Mouse (Mus musculus) macrophage (primary cell): ENCODE data around the gene Bri3. TPM values are rescaled to one million over a fixed set of nuclear protein-coding genes. Genes with fewer than 3 reads are reported as not detected.

ENCODE experiments used
- H3K27ac ChIP-seq: fragments of 350-480 bp; formaldehyde crosslinking; 2 replicates; pipeline ENCODE4 v1.9.0; 2021
- H3K36me3 ChIP-seq: fragments of 350-480 bp; formaldehyde crosslinking; 2 replicates; pipeline ENCODE4 v1.9.0; 2021; ENCODE audit errors: inconsistent target
- H3K4me3 ChIP-seq: fragments of 350-480 bp; formaldehyde crosslinking; 2 replicates; pipeline ENCODE4 v1.9.0; 2021; ENCODE audit errors: inconsistent target
- H3K79me2 ChIP-seq: fragments of 350-480 bp; formaldehyde crosslinking; 2 replicates; pipeline ENCODE4 v1.9.0; 2021; ENCODE audit errors: inconsistent target
- WGBS: methylation state at CpG from one replicate; pipeline ENCODE4 v1.1.7; 2026; ENCODE audit warnings: inconsistent platforms; ENCODE audit not compliant: missing documents; 5-methylcytosine and 5-hydroxymethylcytosine counted together
- polyA plus RNA-seq: library from polyadenylated mRNA; stranded (reverse); fragments of 250-400 nt; gene quantifications from 3 replicates; pipeline ENCODE4 v1.2.4, GENCODE M21; 2018; ENCODE audit warnings: inconsistent platforms

Gene Bri3
- polyA plus RNA-seq, 1 experiment from 2014 or later, result 238 TPM

DNA sequence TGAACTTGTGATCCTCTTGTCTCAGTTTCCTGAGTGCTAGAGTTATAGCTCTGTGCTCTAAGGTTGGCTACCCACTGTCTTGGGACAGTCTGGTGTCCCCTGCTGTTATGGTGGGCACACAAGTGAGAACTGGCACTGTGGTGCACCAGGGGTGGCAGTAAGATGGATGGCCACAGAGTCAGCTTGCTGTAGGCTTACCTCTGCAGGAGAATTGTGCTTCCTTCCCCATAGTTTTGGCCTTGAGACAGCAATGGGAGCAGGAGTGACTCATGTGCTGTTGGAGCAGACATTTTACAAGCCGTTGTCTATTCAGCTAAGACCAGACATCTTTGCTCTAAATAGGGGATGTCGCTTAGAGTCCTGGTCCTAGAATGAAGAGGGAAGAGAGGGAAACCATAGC is 149.9 kb downstream of the Bri3 start:
- H3K27ac ChIP-seq, result no peak overlapping the region
- H3K4me3 ChIP-seq, result no peak overlapping the region
- H3K79me2 ChIP-seq, result no peaks in the 10 kb centered on the region
- no peaks in the 10 kb centered on the region for H3K36me3 ChIP-seq
- WGBS, result 83% methylated on average over 2 of the region's 2 CpGs

- H3K27ac ChIP-seq, result no peak overlapping the region
- no peaks in the 10 kb centered on the region for H3K79me2 ChIP-seq
- WGBS, result 31% methylated on average over 7 of the region's 9 CpGs
- H3K4me3 ChIP-seq, result no peak overlapping the region
- H3K36me3 ChIP-seq, result no peaks in the 10 kb centered on the region
Measured at GRCm38 (mm10) chr5:144397566-144397965, 153.3 kb downstream of the Bri3 start.

DNA sequence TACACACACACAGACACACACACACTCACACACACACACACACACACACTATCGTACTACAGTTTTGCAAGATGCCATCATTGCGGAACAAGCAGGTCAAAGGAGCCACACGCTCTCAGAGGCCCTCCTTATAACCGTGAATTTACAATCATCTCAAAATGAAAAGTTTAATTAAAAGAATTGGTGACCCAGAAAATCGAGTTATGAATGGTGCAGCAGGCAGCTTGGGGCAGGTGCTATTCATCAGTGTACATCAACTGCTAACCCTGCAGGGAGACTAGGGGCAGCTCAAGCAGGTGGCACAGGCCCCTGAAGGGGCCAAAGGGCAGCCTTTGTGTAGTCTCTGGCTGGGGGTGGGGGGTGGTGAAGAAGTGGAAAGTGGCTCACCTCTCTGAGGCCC is 156.6 kb downstream of the Bri3 start:
- Histone ChIP-seq H3K4me3 (no peak overlapping the region), H3K79me2 (no peaks in the 10 kb centered on the region), H3K27ac (no peak overlapping the region), H3K36me3 (no peaks in the 10 kb centered on the region)
- 89% methylated on average over 5 of the region's 5 CpGs for WGBS

GRCm38 (mm10) chr5:144406256-144406655 is 162.0 kb downstream of the Bri3 start:
- Histone ChIP-seq H3K27ac (no peak overlapping the region), H3K4me3 (no peak overlapping the region), H3K79me2 (no peaks in the 10 kb centered on the region), H3K36me3 (no peaks in the 10 kb centered on the region)
- 90% methylated on average over 11 of the region's 11 CpGs for WGBS

GRCm38 (mm10) chr5:144410666-144411065 is 166.4 kb downstream of the Bri3 start:
- 90% methylated on average over 10 of the region's 10 CpGs for WGBS
- Histone ChIP-seq H3K36me3 (no peaks in the 10 kb centered on the region), H3K4me3 (no peak overlapping the region), H3K27ac (no peak overlapping the region), H3K79me2 (no peaks in the 10 kb centered on the region)

DNA sequence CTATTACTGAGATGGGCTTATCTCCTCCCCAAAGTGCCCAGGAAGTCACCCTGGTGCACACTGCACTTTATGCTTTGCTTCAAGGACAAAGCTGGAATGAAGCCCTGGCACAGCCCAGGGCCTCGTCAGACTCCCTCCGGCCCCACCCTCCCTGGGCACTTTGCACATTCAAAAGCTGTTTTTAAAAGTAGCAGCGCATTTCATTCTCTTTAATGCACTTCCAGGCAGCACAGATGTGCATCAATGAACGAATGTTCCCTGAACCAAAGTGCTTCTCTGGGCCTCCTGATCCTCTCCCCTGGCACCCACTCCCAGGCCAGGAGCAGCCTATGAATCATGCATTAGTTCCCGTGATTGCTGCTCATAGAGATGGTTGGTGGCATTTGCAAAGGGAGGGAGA is 167.5 kb downstream of the Bri3 start:
- H3K36me3 ChIP-seq, result no peaks in the 10 kb centered on the region
- H3K4me3 ChIP-seq, result no peak overlapping the region
- H3K79me2 ChIP-seq, result no peaks in the 10 kb centered on the region
- H3K27ac ChIP-seq, result no peak overlapping the region
- 79% methylated on average over 5 of the region's 5 CpGs for WGBS

DNA sequence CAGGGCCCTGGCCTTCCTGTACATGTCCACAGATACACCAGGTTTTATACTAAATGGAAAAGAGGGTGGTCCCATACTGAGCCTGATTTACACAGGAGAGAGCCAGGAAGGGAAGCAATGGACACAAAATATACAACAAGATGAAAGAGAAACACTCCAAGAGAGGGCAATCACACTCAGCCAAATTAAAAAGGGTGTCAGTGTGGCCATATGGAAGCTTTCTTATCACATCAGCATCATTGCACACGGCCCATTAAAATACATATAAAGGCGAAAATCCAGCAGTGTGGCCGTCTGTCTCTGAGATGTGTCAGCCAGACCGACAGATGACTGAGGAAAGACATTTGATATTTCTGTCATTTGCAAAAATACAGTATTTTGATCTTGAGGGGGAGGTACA is 168.5 kb downstream of the Bri3 start:
- 87% methylated on average over 4 of the region's 4 CpGs for WGBS
- Histone ChIP-seq H3K27ac (no peak overlapping the region), H3K4me3 (no peak overlapping the region), H3K79me2 (no peaks in the 10 kb centered on the region), H3K36me3 (no peaks in the 10 kb centered on the region)

GRCm38 (mm10) chr5:144418456-144418855 is 174.2 kb downstream of the Bri3 start:
- no peak overlapping the region for H3K27ac ChIP-seq
- no peak overlapping the region for H3K4me3 ChIP-seq
- no peaks in the 10 kb centered on the region for H3K79me2 ChIP-seq
- H3K36me3 ChIP-seq, result no peaks in the 10 kb centered on the region
- 95% methylated on average over 12 of the region's 12 CpGs for WGBS

GRCm38 (mm10) chr5:144420001-144420400 is 175.8 kb downstream of the Bri3 start:
- no peak overlapping the region for H3K4me3 ChIP-seq
- no peaks in the 10 kb centered on the region for H3K79me2 ChIP-seq
- H3K36me3 ChIP-seq, result no peaks in the 10 kb centered on the region
- WGBS, result 83% methylated on average over 8 of the region's 8 CpGs
- H3K27ac ChIP-seq, result no peak overlapping the region

- Histone ChIP-seq H3K4me3 (no peak overlapping the region), H3K36me3 (no peaks in the 10 kb centered on the region)
- 81% methylated on average over 3 of the region's 3 CpGs for WGBS
Measured at GRCm38 (mm10) chr5:144426697-144427096, 182.5 kb downstream of the Bri3 start.

GRCm38 (mm10) chr5:144427861-144428260 is 183.6 kb downstream of the Bri3 start:
- 76% methylated on average over 9 of the region's 9 CpGs for WGBS
- Histone ChIP-seq H3K36me3 (no peaks in the 10 kb centered on the region), H3K4me3 (no peak overlapping the region), H3K27ac (no peak overlapping the region), H3K79me2 (no peaks in the 10 kb centered on the region)

More at GRCm38 (mm10) chr5:144426697-144427096, 182.5 kb downstream of the Bri3 start:
- no peak overlapping the region for H3K27ac ChIP-seq
- no peaks in the 10 kb centered on the region for H3K79me2 ChIP-seq

- H3K27ac ChIP-seq, result no peak overlapping the region
- no peaks in the 10 kb centered on the region for H3K79me2 ChIP-seq
- H3K36me3 ChIP-seq, result no peaks in the 10 kb centered on the region
- 93% methylated on average over 3 of the region's 6 CpGs for WGBS
- no peak overlapping the region for H3K4me3 ChIP-seq
Measured at GRCm38 (mm10) chr5:144431481-144431880, 187.2 kb downstream of the Bri3 start.

DNA sequence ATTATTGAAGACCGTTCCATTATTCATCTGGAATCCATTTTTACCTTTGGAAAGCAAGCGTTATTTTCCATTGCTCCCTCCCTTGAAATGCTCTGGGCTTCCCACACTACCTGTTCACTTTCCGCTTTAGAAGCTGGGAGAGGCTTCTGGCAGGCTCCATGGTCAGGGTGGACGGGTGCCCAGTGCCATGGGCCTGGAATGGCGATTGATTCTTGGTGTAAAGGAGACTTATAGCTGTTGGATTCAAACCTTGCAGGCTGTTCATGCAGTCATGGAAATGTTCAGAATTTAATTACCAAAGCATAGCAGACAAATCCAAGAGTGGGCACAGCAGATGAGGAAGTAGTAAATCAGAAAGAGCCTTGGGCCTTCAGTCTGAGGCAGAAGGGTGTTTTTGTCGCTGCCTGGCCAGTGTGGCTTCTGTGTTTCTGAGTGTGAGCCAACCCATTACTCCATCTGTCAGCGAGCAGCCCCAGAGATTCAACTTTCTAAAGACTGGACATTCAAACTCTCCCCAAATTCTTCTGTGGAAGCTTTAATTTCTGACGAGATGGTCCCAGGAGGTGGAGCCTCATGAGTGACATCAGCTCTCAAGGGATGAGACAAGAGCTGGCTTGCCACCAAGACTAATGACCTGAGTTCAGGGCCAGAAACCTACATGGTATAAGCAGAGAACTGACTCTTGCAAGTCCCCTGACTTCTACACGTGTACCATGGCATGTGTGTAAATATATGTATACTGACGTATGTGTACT is 195.2 kb downstream of the Bri3 start:
- H3K79me2 ChIP-seq, result no peaks in the 10 kb centered on the region
- WGBS, result 55% methylated on average over 10 of the region's 10 CpGs
- H3K4me3 ChIP-seq, result no peak overlapping the region
- H3K27ac ChIP-seq, result no peak overlapping the region
- H3K36me3 ChIP-seq, result no peaks in the 10 kb centered on the region

GRCm38 (mm10) chr5:144441831-144442271 is 197.6 kb downstream of the Bri3 start:
- WGBS, result 92% methylated on average over 12 of the region's 12 CpGs

DNA sequence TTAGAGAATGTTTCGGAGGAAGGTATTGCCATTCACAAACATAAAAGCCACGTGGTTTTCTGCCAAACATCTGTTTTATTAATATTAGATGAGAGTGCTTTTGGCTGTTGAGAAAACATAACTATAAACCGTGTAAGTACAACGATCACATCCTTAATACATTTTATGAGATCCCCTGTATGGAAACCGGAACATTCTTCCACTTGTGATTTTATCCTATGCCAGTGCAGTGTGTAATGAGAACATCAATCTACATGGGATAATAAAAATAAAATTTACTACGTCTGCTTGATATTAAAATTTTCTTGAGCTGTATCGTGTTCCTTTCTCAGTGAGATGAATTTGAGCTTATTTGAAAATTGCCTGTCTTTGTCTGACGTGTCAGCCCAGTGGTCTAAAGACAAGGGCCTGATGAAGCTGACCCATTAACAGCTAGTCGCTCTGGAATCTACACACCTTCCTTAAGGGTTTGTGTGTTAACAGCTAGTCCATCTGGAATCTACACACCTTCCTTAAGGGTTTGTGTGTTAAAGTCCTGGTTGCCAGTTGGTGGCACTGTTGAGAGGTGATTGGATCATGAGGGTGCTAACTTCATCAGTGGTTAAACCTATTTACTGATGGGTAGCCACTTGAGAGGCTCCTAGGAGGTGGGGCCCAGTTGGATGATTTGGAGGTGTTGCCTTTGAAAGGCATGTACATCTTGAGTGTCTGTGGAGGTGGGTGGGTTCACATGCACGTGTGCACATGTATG is 202.4 kb downstream of the Bri3 start:
- Histone ChIP-seq H3K79me2 (no peaks in the 10 kb centered on the region), H3K27ac (no peak overlapping the region), H3K4me3 (no peak overlapping the region), H3K36me3 (no peaks in the 10 kb centered on the region)
- WGBS, result 84% methylated on average over 10 of the region's 10 CpGs

More at GRCm38 (mm10) chr5:144441831-144442271, 197.6 kb downstream of the Bri3 start:
- no peaks in the 10 kb centered on the region for H3K79me2 ChIP-seq
- H3K4me3 ChIP-seq, result no peak overlapping the region
- no peak overlapping the region for H3K27ac ChIP-seq
- no peaks in the 10 kb centered on the region for H3K36me3 ChIP-seq
